Mouse (Mus musculus): ENCODE measurements around the gene Pitx3.
"Not testable (repeated sequence)": the region's sequence is repeated elsewhere in the genome, so short reads cannot be mapped to it uniquely, and the experiment has no call there.

Pitx3 gene

DNA sequence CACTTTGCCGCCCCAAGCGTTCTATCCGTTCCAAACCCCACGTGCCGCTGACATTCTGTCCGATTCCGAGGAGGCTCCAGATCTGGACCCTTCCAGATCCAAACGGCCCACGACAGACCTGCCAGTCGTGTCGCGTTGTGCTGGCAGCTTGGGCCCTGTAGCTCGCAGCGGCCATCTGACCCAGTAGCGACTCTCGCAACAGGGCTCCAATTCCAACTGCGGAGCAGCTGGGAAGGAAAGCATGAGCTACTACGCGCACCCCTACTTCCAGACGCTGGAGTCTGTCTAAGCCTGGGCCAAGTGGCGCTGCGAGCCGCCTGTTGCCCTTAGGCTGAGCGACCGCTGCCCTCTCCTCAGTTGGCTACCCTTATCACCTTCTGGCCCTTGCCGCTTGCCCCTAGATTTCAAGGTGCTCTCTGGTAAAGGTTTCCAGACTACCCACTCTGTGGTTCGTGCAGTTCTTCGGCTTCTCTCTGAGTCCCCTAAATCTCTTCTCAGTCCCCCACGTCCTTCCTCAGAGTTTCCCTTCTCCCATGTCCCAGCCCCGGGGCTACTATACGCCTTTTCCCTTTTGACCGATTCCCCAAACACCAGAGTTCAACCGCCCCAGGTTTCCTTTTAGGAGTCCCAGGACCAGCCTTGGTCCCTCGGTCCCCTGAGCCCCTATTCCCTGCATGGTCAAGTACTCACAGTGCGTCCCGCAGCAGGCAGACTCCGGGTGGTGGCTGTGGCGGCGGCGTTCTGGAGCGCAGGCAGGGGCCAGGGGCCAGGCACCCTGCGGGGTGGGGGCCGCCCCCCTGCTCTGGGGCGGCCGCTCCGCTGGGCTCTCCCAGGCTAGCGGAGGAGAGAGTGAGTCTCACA, at the start of gene Pitx3:
Gene Pitx3, minus strand, starts transcription at position 816 of the 861 bp plus-strand sequence.
- DNase-seq (ENCODE audit: low read depth, low spot score): peak; percentile 45

DNA sequence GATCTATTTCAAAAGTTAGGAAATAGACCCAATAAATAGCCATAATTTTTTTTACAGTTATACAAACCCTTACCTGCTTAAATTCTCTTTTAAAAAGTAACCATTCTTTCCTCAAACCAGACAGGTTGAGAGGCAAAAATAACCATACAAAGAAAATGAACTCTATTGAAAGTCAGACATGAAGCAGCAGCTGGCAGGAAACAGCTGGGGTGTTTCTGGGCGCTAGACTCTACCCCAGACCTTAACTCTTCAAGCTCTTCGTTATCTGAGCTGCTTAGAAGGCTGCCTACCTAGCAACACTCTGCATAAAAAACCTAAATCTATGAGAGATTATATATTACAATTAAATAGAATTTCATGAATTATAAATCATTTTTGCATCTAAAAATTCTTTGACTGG, 39.1 kb upstream of the Pitx3 start:
- DNase-seq (ENCODE audit: low read depth, low spot score): no peak

- peak; percentile 88 for DNase-seq (ENCODE audit: low read depth, low spot score)
Measured at GRCm38 (mm10) chr19:46186611-46187010, 38.5 kb upstream of the Pitx3 start.

- DNase-seq (ENCODE audit: low read depth, low spot score): no peak
Measured at GRCm38 (mm10) chr19:46182241-46182640, 34.1 kb upstream of the Pitx3 start.

DNA sequence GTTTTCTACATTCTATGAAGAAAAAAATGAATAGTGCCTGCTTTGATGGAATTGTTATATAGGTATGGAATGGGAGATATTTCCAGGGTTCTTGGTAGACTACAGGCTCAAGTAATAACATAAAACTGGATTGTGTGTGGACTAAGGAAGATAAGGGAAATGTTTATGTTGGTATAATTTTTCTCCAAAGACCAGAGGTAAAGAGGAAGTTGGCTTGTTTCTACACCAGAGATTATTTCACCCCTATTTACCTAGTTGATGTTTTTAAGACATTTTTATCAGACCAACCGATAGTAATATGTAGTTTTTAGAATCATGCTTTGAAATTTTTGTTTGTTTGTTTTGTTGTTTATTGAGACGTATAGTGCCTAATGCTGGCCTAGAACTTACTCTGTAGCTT, 32.1 kb upstream of the Pitx3 start:
- no peak for DNase-seq (ENCODE audit: low read depth, low spot score)

GRCm38 (mm10) chr19:46177046-46177445, 28.9 kb upstream of the Pitx3 start:
- DNase-seq (ENCODE audit: low read depth, low spot score): no peak

GRCm38 (mm10) chr19:46175173-46175572, 27.0 kb upstream of the Pitx3 start:
- DNase-seq (ENCODE audit: low read depth, low spot score): no peak

- DNase-seq (ENCODE audit: low read depth, low spot score): no peak
Measured at GRCm38 (mm10) chr19:46172541-46172940, 24.4 kb upstream of the Pitx3 start.

DNA sequence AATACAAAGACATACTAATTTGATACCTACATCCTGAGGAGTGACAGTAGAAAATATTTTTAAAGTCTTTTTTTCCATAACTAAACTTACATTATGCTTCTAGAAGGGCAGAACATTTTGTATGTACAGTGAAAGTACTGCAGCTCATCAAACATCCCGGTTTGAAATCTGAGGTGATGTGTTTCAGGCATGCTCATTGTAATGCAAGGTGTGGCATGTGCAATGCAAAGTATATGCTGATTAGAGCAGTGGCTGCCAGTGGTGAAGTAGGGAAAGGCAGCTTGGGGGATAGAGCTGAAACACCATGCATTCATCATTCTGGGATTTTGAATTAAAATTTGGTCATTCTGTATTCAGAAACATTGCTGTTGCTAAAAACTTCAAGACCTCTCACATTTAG, 21.8 kb upstream of the Pitx3 start:
- no peak for DNase-seq (ENCODE audit: low read depth, low spot score)

DNA sequence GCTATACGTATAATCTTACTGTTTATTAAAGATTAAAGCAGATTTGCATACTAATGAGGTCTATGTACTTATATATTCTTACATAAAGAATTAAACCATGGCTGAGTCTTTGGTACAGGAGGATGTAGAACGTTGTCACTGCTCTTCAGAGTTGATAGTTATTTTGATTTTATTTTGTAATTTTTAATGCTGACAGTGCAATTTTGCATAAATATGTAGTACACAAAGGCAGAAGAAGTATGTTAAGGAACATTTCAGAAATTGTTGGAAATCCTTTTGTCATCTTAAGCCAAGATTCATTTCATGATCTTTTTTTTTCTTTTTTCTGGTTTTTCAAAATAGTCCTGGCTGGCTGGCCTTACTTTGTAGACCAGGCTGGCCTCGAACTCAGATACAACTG, 21.3 kb upstream of the Pitx3 start:
- DNase-seq (ENCODE audit: low read depth, low spot score): no peak

DNA sequence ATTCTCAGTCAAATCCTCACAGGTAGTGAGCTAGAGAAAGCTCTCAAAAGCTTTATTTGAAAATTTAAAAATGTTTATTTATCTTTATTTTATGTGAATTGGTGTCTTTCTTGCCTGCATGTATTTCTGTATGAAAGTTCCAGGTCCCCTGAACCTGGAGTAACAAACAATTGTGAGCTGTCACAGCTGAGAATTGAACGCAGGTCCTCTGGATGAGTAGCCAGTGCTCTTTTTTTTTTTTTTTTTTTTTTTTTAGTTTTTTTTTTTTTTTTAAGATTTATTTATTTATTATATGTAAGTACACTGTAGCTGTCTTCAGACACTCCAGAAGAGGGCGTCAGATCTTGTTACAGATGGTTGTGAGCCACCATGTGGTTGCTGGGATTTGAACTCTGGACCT, 19.0 kb upstream of the Pitx3 start:
- DNase-seq (ENCODE audit: low read depth, low spot score): not testable (repeated sequence)

- DNase-seq (ENCODE audit: low read depth, low spot score): no peak
Measured at GRCm38 (mm10) chr19:46165950-46166349, 17.8 kb upstream of the Pitx3 start.

GRCm38 (mm10) chr19:46152127-46152803, 4.1 kb upstream of the Pitx3 start, which contains the start of gene Gbf1:
Gbf1 (plus strand) TSS chr19:46152509.
- peak; percentile 98 for DNase-seq (ENCODE audit: low read depth, low spot score)

DNA sequence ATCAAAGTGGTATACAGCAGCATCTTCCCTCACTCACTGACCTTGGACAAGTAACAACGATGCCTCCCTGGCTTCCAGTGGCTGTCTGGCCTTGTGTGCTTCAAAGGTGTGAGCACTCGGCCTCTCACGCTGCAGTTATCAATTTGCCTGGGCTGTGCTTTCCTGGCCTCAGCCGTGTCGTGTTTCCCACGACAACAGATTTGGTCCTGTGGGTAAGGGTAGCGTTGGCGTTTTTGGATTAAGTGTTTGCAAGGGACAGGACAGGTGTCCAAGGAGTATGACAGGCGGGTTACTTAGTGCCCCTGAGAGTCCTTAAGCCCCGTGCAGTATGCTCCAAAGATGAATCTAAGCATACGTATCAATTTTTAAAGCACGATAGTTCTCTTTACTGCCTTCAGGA, 965 bp upstream of the Pitx3 start:
- DNase-seq (ENCODE audit: low read depth, low spot score): no peak

- peak; percentile 82 for DNase-seq (ENCODE audit: low read depth, low spot score)
Measured at GRCm38 (mm10) chr19:46148372-46148760, 240 bp upstream of the Pitx3 start.

DNA sequence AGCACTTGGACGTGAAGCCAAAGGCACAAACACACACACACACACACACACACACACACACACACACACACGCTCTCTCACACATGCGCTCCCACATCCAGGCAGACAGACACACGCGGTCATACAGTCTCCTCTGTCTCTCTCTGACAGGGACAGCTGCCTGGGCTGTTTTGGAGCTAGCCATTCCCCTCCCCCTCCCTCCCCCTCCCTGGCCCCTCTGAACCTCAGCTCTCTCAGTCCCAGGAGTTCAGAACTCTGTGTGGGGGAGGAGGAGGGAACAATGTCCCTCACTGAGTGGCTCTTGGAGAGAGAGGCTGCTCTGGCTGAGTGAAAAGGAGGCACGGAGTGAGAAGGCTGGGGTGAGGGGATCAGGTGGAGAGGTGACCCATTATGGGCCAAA, 7.0 kb downstream of the Pitx3 start:
- peak; percentile 25 for DNase-seq (ENCODE audit: low read depth, low spot score)

DNA sequence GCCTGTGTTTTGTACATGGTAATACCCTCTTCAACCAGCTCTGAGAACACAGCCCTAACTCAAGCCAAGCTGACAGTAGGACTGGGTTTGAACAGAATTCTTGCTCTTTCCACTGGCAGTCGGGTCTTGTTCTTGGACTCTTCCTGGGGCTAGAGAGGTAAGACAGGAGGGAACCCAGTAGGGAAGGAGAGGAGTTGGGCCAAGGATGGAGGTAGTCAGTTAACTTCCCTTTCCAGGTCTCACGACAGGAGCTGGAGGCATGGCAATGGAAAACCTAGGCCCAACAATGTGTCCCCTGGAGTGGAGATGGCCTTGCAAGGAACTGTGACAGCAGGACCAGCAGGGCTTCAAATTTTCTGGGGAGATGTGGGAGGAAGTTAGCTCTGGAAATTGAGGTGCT, 7.8 kb downstream of the Pitx3 start:
- no peak for DNase-seq (ENCODE audit: low read depth, low spot score)

- no peak for DNase-seq (ENCODE audit: low read depth, low spot score)
Measured at GRCm38 (mm10) chr19:46136639-46137580, 11.2 kb downstream of the Pitx3 start.

GRCm38 (mm10) chr19:46135789-46136638, 12.1 kb downstream of the Pitx3 start:
- peak; percentile 83 for DNase-seq (ENCODE audit: low read depth, low spot score)

DNA sequence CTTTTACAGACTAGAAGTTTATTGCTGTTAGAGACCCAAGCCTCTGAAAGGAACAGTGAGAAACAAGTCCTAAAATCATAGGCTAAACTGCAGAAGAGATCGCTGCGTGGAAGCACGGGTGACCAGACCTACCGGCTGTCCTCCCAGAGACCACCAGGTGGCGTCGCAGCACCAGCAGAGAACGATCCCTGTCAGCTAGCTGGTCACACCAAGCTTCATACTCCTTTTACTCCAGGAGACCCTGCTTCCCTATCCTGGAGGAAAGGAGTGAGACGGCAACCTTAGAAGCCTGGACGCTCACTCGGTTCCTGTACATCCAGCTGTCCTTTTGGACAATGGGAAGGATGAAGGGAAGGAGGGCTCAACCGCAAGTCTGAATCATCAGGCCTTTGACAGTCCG, 12.8 kb downstream of the Pitx3 start:
- DNase-seq (ENCODE audit: low read depth, low spot score): peak; percentile 78

GRCm38 (mm10) chr19:46132577-46132976, 15.5 kb downstream of the Pitx3 start:
- DNase-seq (ENCODE audit: low read depth, low spot score): no peak
